Mouse (Mus musculus): ENCODE data around the gene Cabp7. TPM values are rescaled to one million over a fixed set of nuclear protein-coding genes. Genes with fewer than 3 reads are reported as not detected.

The Cabp7 gene
- polyA plus RNA-seq, 1 experiment, result 3.5 TPM

DNA sequence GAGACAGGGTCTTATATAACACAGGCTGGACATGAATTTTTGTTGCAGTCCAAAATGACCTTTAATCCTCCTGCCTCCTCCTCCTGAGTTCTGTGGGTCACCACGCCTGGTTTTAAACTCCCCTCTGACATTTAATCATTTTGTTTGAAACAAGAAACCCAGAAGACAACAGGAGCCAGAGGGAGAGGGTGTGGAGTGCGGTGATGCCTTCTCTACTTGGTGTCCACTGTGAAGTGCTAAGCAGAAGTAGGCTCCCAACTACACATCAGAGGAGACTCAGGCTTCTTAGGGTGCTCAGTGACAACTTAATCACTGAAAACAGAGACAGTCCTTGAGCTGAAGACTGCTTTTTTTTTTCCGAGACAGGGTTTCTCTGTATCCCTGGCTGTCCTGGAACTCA lies 34.3 kb upstream of the Cabp7 start:
- Histone ChIP-seq H3K36me3 (ENCODE audit: control insufficient read depth, insufficient read depth, low read length, poor library complexity, severe bottlenecking) (peaks cover 36% of the 10 kb centered on the region), H3K4me3 (ENCODE audit: low read depth, low read length) (no peak overlapping the region), H3K9ac (ENCODE audit: low read depth, poor library complexity, severe bottlenecking) (no peak overlapping the region), H3K9me3 (replicated peaks; ENCODE audit: control insufficient read depth, insufficient read depth, low read length, poor library complexity, severe bottlenecking) (no peaks in the 10 kb centered on the region), H3K27ac (ENCODE audit: insufficient read depth, low read length) (no peak overlapping the region), H3K4me1 (ENCODE audit: control insufficient read depth, insufficient read depth, low read length) (no peaks in the 10 kb centered on the region), H3K27me3 (ENCODE audit: control insufficient read depth, insufficient read depth, low read length, poor library complexity, severe bottlenecking) (no peaks in the 10 kb centered on the region)
- TF ChIP-seq CTCF (IDR thresholded peaks at IDR 0.05; ENCODE audit: low read depth, low read length) (no peak), EP300 (IDR thresholded peaks at IDR 0.05; ENCODE audit: insufficient read depth, low read depth, low read length) (no peak), POLR2A (IDR thresholded peaks at IDR 0.05; ENCODE audit: insufficient read depth, low read length) (no peak)

DNA sequence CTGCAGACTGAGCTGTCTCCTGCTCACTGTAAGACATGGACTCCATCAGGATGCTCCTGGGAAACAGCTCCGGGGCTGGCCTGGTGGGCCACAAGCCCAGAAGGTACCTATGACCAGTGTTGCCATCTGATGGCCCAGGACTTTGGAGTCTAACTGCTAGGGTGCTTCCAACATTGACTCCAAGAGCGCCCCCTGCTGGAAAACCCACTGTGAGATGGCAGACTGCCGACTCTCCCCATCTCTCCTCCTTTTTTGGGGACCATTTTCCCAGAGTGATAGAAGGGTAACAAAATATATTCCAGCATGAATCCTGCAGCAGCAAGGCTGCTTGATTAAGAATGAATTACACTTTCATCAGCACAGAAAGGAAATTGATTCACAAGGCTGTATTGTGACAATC lies 26.3 kb upstream of the Cabp7 start:
- H3K27ac ChIP-seq (ENCODE audit: insufficient read depth, low read length), result no peak overlapping the region
- TF ChIP-seq CTCF (IDR thresholded peaks at IDR 0.05; ENCODE audit: low read depth, low read length), result peak; percentile 72
- no peak for TF ChIP-seq EP300 (IDR thresholded peaks at IDR 0.05; ENCODE audit: insufficient read depth, low read depth, low read length)
- H3K4me1 ChIP-seq (ENCODE audit: control insufficient read depth, insufficient read depth, low read length), result no peaks in the 10 kb centered on the region
- H3K27me3 ChIP-seq (ENCODE audit: control insufficient read depth, insufficient read depth, low read length, poor library complexity, severe bottlenecking), result no peaks in the 10 kb centered on the region
- H3K36me3 ChIP-seq (ENCODE audit: control insufficient read depth, insufficient read depth, low read length, poor library complexity, severe bottlenecking), result peaks cover 8% of the 10 kb centered on the region
- H3K4me3 ChIP-seq (ENCODE audit: low read depth, low read length), result no peak overlapping the region
- H3K9ac ChIP-seq (ENCODE audit: low read depth, poor library complexity, severe bottlenecking), result no peak overlapping the region
- no peaks in the 10 kb centered on the region for H3K9me3 ChIP-seq (replicated peaks; ENCODE audit: control insufficient read depth, insufficient read depth, low read length, poor library complexity, severe bottlenecking)

DNA sequence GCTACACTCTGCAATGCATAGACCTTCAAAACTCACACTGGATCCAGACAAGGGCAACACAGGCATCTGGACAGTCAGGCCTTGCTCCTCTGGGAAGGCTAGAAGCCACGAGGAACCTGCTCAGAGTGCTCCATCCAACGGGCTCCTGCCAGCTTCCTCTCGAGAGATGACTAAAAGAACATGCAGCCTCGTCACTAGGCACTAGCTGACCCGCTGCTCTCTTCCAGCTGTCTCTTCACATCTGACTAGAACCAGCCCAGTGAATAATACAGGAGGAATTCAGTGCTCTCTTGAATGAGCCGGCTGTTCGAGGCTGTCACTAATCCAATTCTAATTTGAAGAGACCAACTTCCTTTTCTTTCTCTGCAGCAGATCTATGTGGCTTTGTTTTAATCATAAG lies 25.2 kb upstream of the Cabp7 start:
- peaks cover 8% of the 10 kb centered on the region for H3K36me3 ChIP-seq (ENCODE audit: control insufficient read depth, insufficient read depth, low read length, poor library complexity, severe bottlenecking)
- H3K27ac ChIP-seq (ENCODE audit: insufficient read depth, low read length), result no peak overlapping the region
- H3K4me1 ChIP-seq (ENCODE audit: control insufficient read depth, insufficient read depth, low read length), result no peaks in the 10 kb centered on the region
- TF ChIP-seq CTCF (IDR thresholded peaks at IDR 0.05; ENCODE audit: low read depth, low read length) (no peak), EP300 (IDR thresholded peaks at IDR 0.05; ENCODE audit: insufficient read depth, low read depth, low read length) (no peak), POLR2A (IDR thresholded peaks at IDR 0.05; ENCODE audit: insufficient read depth, low read length) (no peak)
- no peak overlapping the region for H3K9ac ChIP-seq (ENCODE audit: low read depth, poor library complexity, severe bottlenecking)
- no peaks in the 10 kb centered on the region for H3K9me3 ChIP-seq (replicated peaks; ENCODE audit: control insufficient read depth, insufficient read depth, low read length, poor library complexity, severe bottlenecking)
- H3K4me3 ChIP-seq (ENCODE audit: low read depth, low read length), result no peak overlapping the region
- H3K27me3 ChIP-seq (ENCODE audit: control insufficient read depth, insufficient read depth, low read length, poor library complexity, severe bottlenecking), result no peaks in the 10 kb centered on the region

DNA sequence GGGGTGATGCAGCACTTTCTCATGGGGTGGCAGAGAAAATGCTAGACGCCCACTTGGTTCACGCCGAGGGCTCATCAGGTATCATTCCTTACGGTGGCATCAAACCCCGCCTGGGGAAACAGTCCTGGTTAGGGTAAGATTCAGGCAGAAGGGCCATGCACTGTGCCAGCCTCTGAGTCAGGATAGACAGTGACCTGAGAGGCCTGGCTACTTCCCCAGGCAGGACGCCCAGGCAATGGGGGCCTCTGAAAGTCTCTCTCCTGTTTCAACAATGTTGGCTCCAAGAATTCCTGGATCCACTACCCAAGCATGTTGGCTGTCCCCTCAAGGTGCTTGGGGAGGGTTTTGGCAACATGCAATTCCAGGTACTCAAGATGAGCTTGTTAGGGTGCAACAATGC lies 23.3 kb upstream of the Cabp7 start:
- Histone ChIP-seq H3K36me3 (ENCODE audit: control insufficient read depth, insufficient read depth, low read length, poor library complexity, severe bottlenecking) (0 out of 2 replicates have a peak, but pooled peaks cover under 1% of the 10 kb centered on the region), H3K27ac (ENCODE audit: insufficient read depth, low read length) (no peak overlapping the region), H3K27me3 (ENCODE audit: control insufficient read depth, insufficient read depth, low read length, poor library complexity, severe bottlenecking) (no peaks in the 10 kb centered on the region), H3K9ac (ENCODE audit: low read depth, poor library complexity, severe bottlenecking) (no peak overlapping the region), H3K4me1 (ENCODE audit: control insufficient read depth, insufficient read depth, low read length) (no peaks in the 10 kb centered on the region), H3K9me3 (replicated peaks; ENCODE audit: control insufficient read depth, insufficient read depth, low read length, poor library complexity, severe bottlenecking) (no peaks in the 10 kb centered on the region), H3K4me3 (ENCODE audit: low read depth, low read length) (no peak overlapping the region)
- TF ChIP-seq EP300 (IDR thresholded peaks at IDR 0.05; ENCODE audit: insufficient read depth, low read depth, low read length) (no peak), CTCF (IDR thresholded peaks at IDR 0.05; ENCODE audit: low read depth, low read length) (no peak), POLR2A (IDR thresholded peaks at IDR 0.05; ENCODE audit: insufficient read depth, low read length) (no peak)

DNA sequence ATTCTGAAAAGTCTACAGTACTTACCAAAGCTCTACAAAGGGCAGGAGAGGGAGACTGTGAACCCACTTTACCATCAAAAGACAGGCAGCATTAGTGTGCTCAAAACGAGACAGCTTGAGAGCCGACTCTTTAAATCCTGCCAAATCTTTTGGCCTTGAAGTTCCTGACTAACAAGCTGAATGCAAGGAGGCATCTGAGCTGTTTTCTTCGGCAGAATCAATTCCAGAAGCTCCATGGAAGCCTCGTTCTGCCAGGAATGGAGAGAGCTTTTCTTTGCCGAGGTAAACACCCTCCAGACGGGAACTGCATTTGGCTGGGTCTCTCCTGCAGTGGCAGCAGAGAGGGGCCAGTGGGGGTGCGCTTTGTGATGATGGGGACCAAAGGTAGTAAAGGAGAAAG lies 22.7 kb upstream of the Cabp7 start:
- Histone ChIP-seq H3K9ac (ENCODE audit: low read depth, poor library complexity, severe bottlenecking) (no peak overlapping the region), H3K36me3 (ENCODE audit: control insufficient read depth, insufficient read depth, low read length, poor library complexity, severe bottlenecking) (no peaks in the 10 kb centered on the region), H3K4me3 (ENCODE audit: low read depth, low read length) (no peak overlapping the region), H3K27ac (ENCODE audit: insufficient read depth, low read length) (no peak overlapping the region), H3K4me1 (ENCODE audit: control insufficient read depth, insufficient read depth, low read length) (no peaks in the 10 kb centered on the region), H3K9me3 (replicated peaks; ENCODE audit: control insufficient read depth, insufficient read depth, low read length, poor library complexity, severe bottlenecking) (no peaks in the 10 kb centered on the region), H3K27me3 (ENCODE audit: control insufficient read depth, insufficient read depth, low read length, poor library complexity, severe bottlenecking) (no peaks in the 10 kb centered on the region)
- TF ChIP-seq POLR2A (IDR thresholded peaks at IDR 0.05; ENCODE audit: insufficient read depth, low read length), result no peak
- no peak for TF ChIP-seq CTCF (IDR thresholded peaks at IDR 0.05; ENCODE audit: low read depth, low read length)
- TF ChIP-seq EP300 (IDR thresholded peaks at IDR 0.05; ENCODE audit: insufficient read depth, low read depth, low read length), result no peak

DNA sequence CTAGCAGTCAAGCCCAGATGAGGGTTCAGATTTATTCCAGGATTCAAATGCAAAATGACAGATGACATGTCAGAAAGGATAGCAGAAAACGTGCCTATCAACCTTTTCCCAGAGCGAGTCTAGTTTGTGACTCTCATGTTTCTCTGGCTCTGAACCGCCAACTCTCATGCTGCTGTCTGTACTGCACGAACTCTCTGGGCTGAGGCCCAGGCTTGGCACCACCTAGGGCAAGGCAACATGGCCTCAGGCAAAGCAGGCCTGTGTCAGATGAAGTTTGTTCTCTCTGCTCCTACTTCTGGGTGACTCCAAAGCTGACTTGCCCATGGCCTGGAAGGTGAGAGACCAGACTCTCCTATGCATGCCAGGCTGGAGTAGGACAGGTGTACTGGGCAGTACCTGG lies 21.8 kb upstream of the Cabp7 start:
- no peak overlapping the region for H3K27ac ChIP-seq (ENCODE audit: insufficient read depth, low read length)
- no peaks in the 10 kb centered on the region for H3K36me3 ChIP-seq (ENCODE audit: control insufficient read depth, insufficient read depth, low read length, poor library complexity, severe bottlenecking)
- H3K9me3 ChIP-seq (replicated peaks; ENCODE audit: control insufficient read depth, insufficient read depth, low read length, poor library complexity, severe bottlenecking), result no peaks in the 10 kb centered on the region
- H3K27me3 ChIP-seq (ENCODE audit: control insufficient read depth, insufficient read depth, low read length, poor library complexity, severe bottlenecking), result no peaks in the 10 kb centered on the region
- H3K4me1 ChIP-seq (ENCODE audit: control insufficient read depth, insufficient read depth, low read length), result no peaks in the 10 kb centered on the region
- TF ChIP-seq EP300 (IDR thresholded peaks at IDR 0.05; ENCODE audit: insufficient read depth, low read depth, low read length) (no peak), CTCF (IDR thresholded peaks at IDR 0.05; ENCODE audit: low read depth, low read length) (no peak), POLR2A (IDR thresholded peaks at IDR 0.05; ENCODE audit: insufficient read depth, low read length) (no peak)
- H3K4me3 ChIP-seq (ENCODE audit: low read depth, low read length), result no peak overlapping the region
- H3K9ac ChIP-seq (ENCODE audit: low read depth, poor library complexity, severe bottlenecking), result no peak overlapping the region

Data from ES-Bruce4 (cell line).